Mouse (Mus musculus): ENCODE results near the gene Cxcr4. TPM values are rescaled to one million over a fixed set of nuclear protein-coding genes. Genes with fewer than 3 reads are reported as not detected.

Gene Cxcr4
- 1.9 and 2.2 TPM in 2 replicates for polyA plus RNA-seq (2015; fragmentation: Nextera tagmentation; extraction: Ambion mirVana)

- WGBS, result under 1% methylated on average over 27 of the region's 27 CpGs
- peak within 1 kb of the TSS; percentile 98 for H3K4me2 ChIP-seq (ENCODE audit: low read depth, low read length)
- H3K27me3 ChIP-seq (replicated peaks; ENCODE audit: control insufficient read depth, insufficient read depth, low read length), result 0 out of 2 replicates have a peak, but pooled peaks cover 5% of the 10 kb centered on the region
- H3K4me1 ChIP-seq (ENCODE audit: control insufficient read depth, insufficient read depth, low read length), result peaks cover 18% of the 10 kb centered on the region; the same call in 1 of the 2 replicates
- no peaks in the 10 kb centered on the region for H3K36me3 ChIP-seq (ENCODE audit: control insufficient read depth, insufficient read depth, low read length)
- no peak within 1 kb of the TSS for H3K27ac ChIP-seq (ENCODE audit: low read length)
- ATAC-seq, result peak; percentile 86
- peak within 1 kb of the TSS; percentile 55 for H3K4me3 ChIP-seq (ENCODE audit: low read length)
- H3K9me3 ChIP-seq (ENCODE audit: control insufficient read depth, low read length), result no peaks in the 10 kb centered on the region
- peak within 1 kb of the TSS; percentile 61 for H3K9ac ChIP-seq (ENCODE audit: low read depth, low read length)
These were observed at the start of gene Cxcr4 for GRCm38 (mm10) chr1:128592211-128592741. TSS of gene Cxcr4 (minus strand) at chr1:128592293.

- Histone ChIP-seq H3K9me3 (ENCODE audit: control insufficient read depth, low read length) (no peaks in the 10 kb centered on the region), H3K9ac (ENCODE audit: low read depth, low read length) (no peak overlapping the region), H3K4me1 (ENCODE audit: control insufficient read depth, insufficient read depth, low read length) (peaks cover 9% of the 10 kb centered on the region), H3K4me3 (ENCODE audit: low read length) (no peak overlapping the region), H3K27me3 (replicated peaks; ENCODE audit: control insufficient read depth, insufficient read depth, low read length) (no peaks in the 10 kb centered on the region), H3K4me2 (ENCODE audit: low read depth, low read length) (no peak overlapping the region), H3K36me3 (ENCODE audit: control insufficient read depth, insufficient read depth, low read length) (no peaks in the 10 kb centered on the region), H3K27ac (ENCODE audit: low read length) (no peak overlapping the region)
- ATAC-seq, result no peak
- WGBS, result 51% methylated on average over 4 of the region's 4 CpGs
These were observed 47.6 kb upstream of the Cxcr4 start for GRCm38 (mm10) chr1:128639707-128640107.

- ATAC-seq, result no peak
- H3K27ac ChIP-seq (ENCODE audit: low read length), result no peak overlapping the region
- H3K4me1 ChIP-seq (ENCODE audit: control insufficient read depth, insufficient read depth, low read length), result no peaks in the 10 kb centered on the region
- WGBS, result 89% methylated on average over 7 of the region's 7 CpGs
- no peak overlapping the region for H3K4me2 ChIP-seq (ENCODE audit: low read depth, low read length)
- no peaks in the 10 kb centered on the region for H3K36me3 ChIP-seq (ENCODE audit: control insufficient read depth, insufficient read depth, low read length)
- no peak overlapping the region for H3K9ac ChIP-seq (ENCODE audit: low read depth, low read length)
- H3K4me3 ChIP-seq (ENCODE audit: low read length), result no peak overlapping the region
- H3K9me3 ChIP-seq (ENCODE audit: control insufficient read depth, low read length), result no peaks in the 10 kb centered on the region
- no peaks in the 10 kb centered on the region for H3K27me3 ChIP-seq (replicated peaks; ENCODE audit: control insufficient read depth, insufficient read depth, low read length)
These were observed 45.2 kb upstream of the Cxcr4 start for GRCm38 (mm10) chr1:128637230-128637740.

GRCm38 (mm10) chr1:128636258-128637229 is 44.5 kb upstream of the Cxcr4 start:
- Histone ChIP-seq H3K36me3 (ENCODE audit: control insufficient read depth, insufficient read depth, low read length) (no peaks in the 10 kb centered on the region), H3K4me1 (ENCODE audit: control insufficient read depth, insufficient read depth, low read length) (no peaks in the 10 kb centered on the region), H3K4me3 (ENCODE audit: low read length) (no peak overlapping the region), H3K4me2 (ENCODE audit: low read depth, low read length) (no peak overlapping the region), H3K27ac (ENCODE audit: low read length) (no peak overlapping the region), H3K9me3 (ENCODE audit: control insufficient read depth, low read length) (no peaks in the 10 kb centered on the region), H3K27me3 (replicated peaks; ENCODE audit: control insufficient read depth, insufficient read depth, low read length) (no peaks in the 10 kb centered on the region), H3K9ac (ENCODE audit: low read depth, low read length) (no peak overlapping the region)
- 81% methylated on average over 10 of the region's 10 CpGs for WGBS
- no peak for ATAC-seq

- no peaks in the 10 kb centered on the region for H3K27me3 ChIP-seq (replicated peaks; ENCODE audit: control insufficient read depth, insufficient read depth, low read length)
- H3K9me3 ChIP-seq (ENCODE audit: control insufficient read depth, low read length), result no peaks in the 10 kb centered on the region
- H3K36me3 ChIP-seq (ENCODE audit: control insufficient read depth, insufficient read depth, low read length), result no peaks in the 10 kb centered on the region
- no peak overlapping the region for H3K9ac ChIP-seq (ENCODE audit: low read depth, low read length)
- H3K27ac ChIP-seq (ENCODE audit: low read length), result no peak overlapping the region
- ATAC-seq, result no peak
- H3K4me1 ChIP-seq (ENCODE audit: control insufficient read depth, insufficient read depth, low read length), result no peaks in the 10 kb centered on the region
- 78% methylated on average over 6 of the region's 6 CpGs for WGBS
- H3K4me3 ChIP-seq (ENCODE audit: low read length), result no peak overlapping the region
- H3K4me2 ChIP-seq (ENCODE audit: low read depth, low read length), result no peak overlapping the region
These were observed 41.8 kb upstream of the Cxcr4 start for GRCm38 (mm10) chr1:128633711-128634379.

- no peaks in the 10 kb centered on the region for H3K9me3 ChIP-seq (ENCODE audit: control insufficient read depth, low read length)
- H3K4me2 ChIP-seq (ENCODE audit: low read depth, low read length), result no peak overlapping the region
- ATAC-seq, result no peak
- WGBS, result 68% methylated on average over 6 of the region's 6 CpGs
- H3K27me3 ChIP-seq (replicated peaks; ENCODE audit: control insufficient read depth, insufficient read depth, low read length), result no peaks in the 10 kb centered on the region
- H3K9ac ChIP-seq (ENCODE audit: low read depth, low read length), result no peak overlapping the region
- no peak overlapping the region for H3K27ac ChIP-seq (ENCODE audit: low read length)
- no peak overlapping the region for H3K4me3 ChIP-seq (ENCODE audit: low read length)
- H3K4me1 ChIP-seq (ENCODE audit: control insufficient read depth, insufficient read depth, low read length), result no peaks in the 10 kb centered on the region
- H3K36me3 ChIP-seq (ENCODE audit: control insufficient read depth, insufficient read depth, low read length), result no peaks in the 10 kb centered on the region
These were observed 40.4 kb upstream of the Cxcr4 start for GRCm38 (mm10) chr1:128632522-128632921.

- ATAC-seq, result peak; percentile 55
- Histone ChIP-seq H3K27me3 (replicated peaks; ENCODE audit: control insufficient read depth, insufficient read depth, low read length) (no peaks in the 10 kb centered on the region), H3K4me1 (ENCODE audit: control insufficient read depth, insufficient read depth, low read length) (no peaks in the 10 kb centered on the region), H3K9me3 (ENCODE audit: control insufficient read depth, low read length) (no peaks in the 10 kb centered on the region), H3K4me2 (ENCODE audit: low read depth, low read length) (no peak overlapping the region), H3K36me3 (ENCODE audit: control insufficient read depth, insufficient read depth, low read length) (no peaks in the 10 kb centered on the region), H3K27ac (ENCODE audit: low read length) (no peak overlapping the region), H3K9ac (ENCODE audit: low read depth, low read length) (no peak overlapping the region), H3K4me3 (ENCODE audit: low read length) (no peak overlapping the region)
- WGBS, result 62% methylated on average over 9 of the region's 9 CpGs
These were observed 34.1 kb upstream of the Cxcr4 start for GRCm38 (mm10) chr1:128626144-128626678.

- WGBS, result 58% methylated on average over 4 of the region's 4 CpGs
- H3K36me3 ChIP-seq (ENCODE audit: control insufficient read depth, insufficient read depth, low read length), result no peaks in the 10 kb centered on the region
- no peak overlapping the region for H3K4me2 ChIP-seq (ENCODE audit: low read depth, low read length)
- H3K9me3 ChIP-seq (ENCODE audit: control insufficient read depth, low read length), result no peaks in the 10 kb centered on the region
- no peak for ATAC-seq
- H3K4me1 ChIP-seq (ENCODE audit: control insufficient read depth, insufficient read depth, low read length), result no peaks in the 10 kb centered on the region
- H3K9ac ChIP-seq (ENCODE audit: low read depth, low read length), result no peak overlapping the region
- H3K4me3 ChIP-seq (ENCODE audit: low read length), result no peak overlapping the region
- no peaks in the 10 kb centered on the region for H3K27me3 ChIP-seq (replicated peaks; ENCODE audit: control insufficient read depth, insufficient read depth, low read length)
- H3K27ac ChIP-seq (ENCODE audit: low read length), result no peak overlapping the region
These were observed 31.4 kb upstream of the Cxcr4 start for GRCm38 (mm10) chr1:128623594-128623887.
